Mouse (Mus musculus) erythroblast, embryonic 14.5 days (primary cell): ENCODE results near the gene Suz12.
"Not testable (repeated sequence)": the region's sequence is repeated elsewhere in the genome, so short reads cannot be mapped to it uniquely, and the experiment has no call there.

ENCODE experiments used
- GATA1 ChIP-seq: IDR thresholded peaks from 2 replicates; pipeline ENCODE4 v1.6.1; 2012; ENCODE audit warnings: low read length, inconsistent platforms, mixed read lengths
- TAL1 ChIP-seq: IDR thresholded peaks from 3 replicates; pipeline ENCODE4 v1.6.1; 2012; ENCODE audit warnings: low read length, inconsistent platforms, mixed read lengths

- TF ChIP-seq GATA1, TAL1: not testable (repeated sequence)
Observed at GRCm38 (mm10) chr11:79976645-79977044, 16.3 kb upstream of the Suz12 start.
